Mouse (Mus musculus) erythroblast, embryonic 14.5 days (primary cell): ENCODE data around the gene Rtcb. TPM values are rescaled to one million over a fixed set of nuclear protein-coding genes. Genes with fewer than 3 reads are reported as not detected.

Source experiments
- H3K27me3 ChIP-seq: 2 replicates; pipeline ENCODE4 v1.6.1; 2012; ENCODE audit warnings: inconsistent platforms; ENCODE audit not compliant: control insufficient read depth
- H3K36me3 ChIP-seq: 2 replicates; pipeline ENCODE4 v1.6.1; 2012; ENCODE audit warnings: mild to moderate bottlenecking, inconsistent platforms; ENCODE audit not compliant: control insufficient read depth
- H3K4me1 ChIP-seq: 2 replicates; pipeline ENCODE4 v1.6.1; 2012; ENCODE audit warnings: inconsistent platforms; ENCODE audit not compliant: control insufficient read depth
- H3K4me3 ChIP-seq: replicated peaks from 2 replicates; pipeline ENCODE3; 2012; ENCODE audit warnings: moderate library complexity, mild to moderate bottlenecking, inconsistent platforms
- H3K9me3 ChIP-seq: 2 replicates; pipeline ENCODE4 v1.6.1; 2012; ENCODE audit warnings: low read length, inconsistent platforms, mixed read lengths; ENCODE audit not compliant: control insufficient read depth
- GATA1 ChIP-seq: IDR thresholded peaks from 2 replicates; pipeline ENCODE4 v1.6.1; 2012; ENCODE audit warnings: low read length, inconsistent platforms, mixed read lengths
- TAL1 ChIP-seq: IDR thresholded peaks from 3 replicates; pipeline ENCODE4 v1.6.1; 2012; ENCODE audit warnings: low read length, inconsistent platforms, mixed read lengths
- polyA plus RNA-seq: library from polyadenylated mRNA; stranded (reverse); fragments of >175 nt; gene quantifications from 2 replicates; pipeline ENCODE4 v1.2.3, GENCODE M21; 2012

Rtcb gene
- polyA plus RNA-seq, 1 experiment, result 2.2 TPM

DNA sequence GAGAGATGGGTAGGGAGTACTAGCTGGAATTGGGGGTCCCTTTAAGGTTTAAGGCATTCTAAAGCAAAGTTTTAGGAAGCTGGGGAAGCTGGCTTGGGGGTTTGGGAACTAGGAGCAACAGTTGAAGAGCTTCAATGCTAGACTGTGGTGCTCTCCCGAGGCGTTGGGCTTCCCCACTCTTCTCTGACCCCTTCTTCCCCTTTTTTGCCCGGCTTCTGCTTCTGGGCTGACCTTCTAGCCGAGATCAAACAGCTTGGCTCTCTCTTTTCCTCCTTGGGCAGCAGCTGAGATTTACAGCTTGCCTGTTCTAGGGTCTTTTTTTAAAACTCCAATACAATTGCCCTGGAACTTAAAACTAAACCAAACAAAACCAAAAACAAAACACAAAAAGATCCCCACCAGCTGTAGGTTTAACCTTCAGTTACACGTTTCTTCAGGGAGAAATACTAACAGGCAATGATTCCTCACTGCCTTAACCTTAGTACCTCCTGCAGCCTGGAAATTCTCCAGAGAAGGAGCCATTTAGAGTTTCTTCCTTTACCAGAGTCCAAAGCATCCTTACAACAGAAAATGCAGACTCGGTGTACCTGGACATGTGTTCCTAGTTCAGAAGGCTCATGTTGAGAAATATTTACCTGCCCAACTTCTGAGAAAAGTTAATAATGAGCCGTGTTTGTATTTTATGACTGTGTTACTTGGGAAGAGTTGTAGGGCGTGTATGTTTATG, 12.4 kb upstream of the Rtcb start:
- Histone ChIP-seq H3K4me3 (no peak overlapping the region), H3K9me3 (no peaks in the 10 kb centered on the region), H3K27me3 (no peaks in the 10 kb centered on the region), H3K36me3 (no peaks in the 10 kb centered on the region), H3K4me1 (no peaks in the 10 kb centered on the region)
- no peak for TF ChIP-seq TAL1
- TF ChIP-seq GATA1, result no peak

DNA sequence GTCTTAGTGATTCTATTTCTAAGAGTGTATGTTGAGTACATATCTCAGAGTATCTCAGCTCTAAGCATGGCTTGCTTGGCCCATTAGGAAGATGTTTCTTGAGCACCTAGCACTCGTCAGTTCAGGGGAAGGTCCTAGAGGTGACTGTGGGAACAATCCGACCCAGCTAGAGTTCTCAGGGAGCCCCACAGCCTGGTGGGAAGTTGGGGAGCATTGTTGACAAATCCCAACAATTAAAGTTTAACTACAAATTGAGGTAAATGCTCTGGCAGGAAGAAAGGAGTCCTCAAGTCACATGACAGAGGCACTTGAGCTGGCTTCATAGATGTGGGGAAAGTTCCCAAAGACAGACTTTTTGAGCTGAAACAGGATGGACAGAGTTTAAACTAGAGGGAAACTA, 11.1 kb upstream of the Rtcb start:
- H3K4me1 ChIP-seq, result no peaks in the 10 kb centered on the region
- no peaks in the 10 kb centered on the region for H3K9me3 ChIP-seq
- no peaks in the 10 kb centered on the region for H3K36me3 ChIP-seq

DNA sequence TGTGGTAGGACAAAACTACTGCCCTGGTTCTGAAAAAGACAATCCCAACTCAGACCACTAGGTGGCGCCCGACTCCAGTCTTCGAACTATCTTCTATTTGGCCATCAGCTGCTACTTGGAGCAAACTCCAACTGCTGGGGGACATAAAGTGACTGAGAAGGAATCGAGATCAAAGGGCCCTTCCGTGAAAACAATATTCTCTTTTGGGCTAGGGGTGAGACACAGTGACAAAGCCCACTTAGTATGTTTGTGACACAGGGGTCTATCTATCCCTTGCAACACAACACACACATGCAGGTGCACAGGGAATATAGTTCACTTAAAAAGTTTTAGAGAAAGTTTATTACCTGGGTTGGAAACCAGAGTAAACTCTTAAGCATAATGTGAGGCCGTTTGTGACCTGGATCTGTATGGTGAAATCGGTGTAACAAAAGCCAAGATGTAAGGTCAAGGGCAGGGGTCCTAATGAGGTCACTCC, 10.6 kb upstream of the Rtcb start:
- Histone ChIP-seq H3K4me3 (no peak overlapping the region), H3K36me3 (no peaks in the 10 kb centered on the region), H3K9me3 (no peaks in the 10 kb centered on the region), H3K27me3 (no peaks in the 10 kb centered on the region), H3K4me1 (no peaks in the 10 kb centered on the region)
- TF ChIP-seq GATA1, result no peak
- no peak for TF ChIP-seq TAL1

More for the DNA sequence above, 11.1 kb upstream of the Rtcb start:
- no peaks in the 10 kb centered on the region for H3K27me3 ChIP-seq
- TF ChIP-seq GATA1 (no peak), TAL1 (no peak)
- no peak overlapping the region for H3K4me3 ChIP-seq

DNA sequence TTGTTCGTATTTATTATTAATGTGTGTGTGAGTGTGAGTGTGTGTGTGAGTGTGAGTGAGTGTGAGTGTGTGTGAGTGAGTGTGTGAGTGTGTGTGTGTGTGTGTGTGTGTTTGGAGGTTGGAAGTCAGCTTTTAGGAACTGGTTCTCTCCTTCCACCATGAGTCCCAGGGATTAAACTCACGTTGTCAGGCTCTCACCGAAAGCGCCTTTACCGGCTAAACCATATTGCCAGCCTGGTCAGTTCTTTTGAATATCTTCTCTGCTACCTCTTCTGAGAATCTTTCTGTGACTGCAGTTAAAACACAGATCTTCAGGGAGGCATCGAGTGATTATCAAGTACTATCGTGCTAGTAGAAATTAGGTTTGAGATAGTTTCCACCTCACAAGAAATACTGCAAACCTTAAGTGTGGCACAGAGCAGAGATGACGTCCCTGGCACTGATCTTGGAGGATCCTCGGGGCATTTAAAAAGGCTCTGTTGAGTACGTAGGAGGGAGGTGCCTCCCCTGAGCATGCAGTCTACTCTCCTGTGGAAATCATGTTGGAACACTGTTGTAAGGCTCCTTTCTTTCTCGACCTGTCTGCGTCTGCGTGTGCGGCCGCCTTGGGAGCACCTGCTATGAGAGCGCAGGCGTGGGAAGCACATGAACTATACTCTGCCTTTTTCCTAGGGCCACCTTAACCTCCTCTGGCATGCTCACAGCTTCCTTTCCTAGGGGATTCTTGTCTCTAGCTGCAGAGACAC, 10.0 kb upstream of the Rtcb start:
- Histone ChIP-seq H3K4me1 (no peaks in the 10 kb centered on the region), H3K36me3 (no peaks in the 10 kb centered on the region), H3K9me3 (no peaks in the 10 kb centered on the region), H3K4me3 (no peak overlapping the region), H3K27me3 (no peaks in the 10 kb centered on the region)
- TF ChIP-seq TAL1, result no peak
- no peak for TF ChIP-seq GATA1

DNA sequence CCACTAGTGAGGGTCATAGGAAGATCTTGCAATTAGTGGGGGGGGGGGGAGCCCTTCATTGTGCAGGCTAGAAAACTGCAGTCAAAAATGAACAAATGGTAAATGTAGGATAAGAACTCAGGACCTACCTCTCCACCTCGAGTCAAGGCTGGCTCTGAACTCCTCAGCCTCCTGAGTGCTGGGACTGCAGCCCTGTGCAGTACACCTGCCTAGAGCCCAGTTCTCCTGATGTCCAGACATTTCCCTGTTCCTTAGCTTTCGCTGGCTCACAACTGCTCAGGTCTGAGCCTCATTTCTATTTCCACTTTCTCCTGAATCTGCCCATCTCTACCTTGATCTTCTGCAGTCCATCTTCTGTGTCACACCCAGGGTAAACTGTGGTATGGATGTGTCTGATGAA, 8.9 kb upstream of the Rtcb start:
- Histone ChIP-seq H3K36me3 (no peaks in the 10 kb centered on the region), H3K4me1 (no peaks in the 10 kb centered on the region), H3K4me3 (no peak overlapping the region), H3K9me3 (no peaks in the 10 kb centered on the region), H3K27me3 (no peaks in the 10 kb centered on the region)
- no peak for TF ChIP-seq TAL1
- TF ChIP-seq GATA1, result no peak

DNA sequence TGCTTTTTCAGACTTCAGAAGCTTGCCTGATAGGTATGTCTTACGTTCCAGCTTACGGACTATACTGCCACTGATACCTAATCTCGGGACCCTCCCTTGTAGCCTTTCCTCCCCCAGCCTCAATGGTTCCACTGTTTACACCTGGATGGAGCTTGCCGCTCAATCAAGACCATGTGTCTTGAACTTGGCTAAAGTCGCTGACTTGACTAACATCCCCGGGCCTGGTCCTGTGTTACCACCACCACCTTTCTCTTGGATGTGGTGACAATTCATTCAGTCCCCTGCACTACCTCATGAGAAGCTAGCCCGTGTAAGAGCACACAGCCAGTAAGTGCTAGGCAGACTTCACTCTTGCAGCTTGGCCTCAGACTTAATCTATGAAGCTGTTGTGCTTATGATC, 6.7 kb upstream of the Rtcb start:
- Histone ChIP-seq H3K27me3 (peaks cover 8% of the 10 kb centered on the region; the same call in 1 of the 2 replicates), H3K9me3 (no peaks in the 10 kb centered on the region), H3K4me3 (no peak overlapping the region), H3K36me3 (no peaks in the 10 kb centered on the region), H3K4me1 (no peaks in the 10 kb centered on the region)
- TF ChIP-seq GATA1 (no peak), TAL1 (no peak)

DNA sequence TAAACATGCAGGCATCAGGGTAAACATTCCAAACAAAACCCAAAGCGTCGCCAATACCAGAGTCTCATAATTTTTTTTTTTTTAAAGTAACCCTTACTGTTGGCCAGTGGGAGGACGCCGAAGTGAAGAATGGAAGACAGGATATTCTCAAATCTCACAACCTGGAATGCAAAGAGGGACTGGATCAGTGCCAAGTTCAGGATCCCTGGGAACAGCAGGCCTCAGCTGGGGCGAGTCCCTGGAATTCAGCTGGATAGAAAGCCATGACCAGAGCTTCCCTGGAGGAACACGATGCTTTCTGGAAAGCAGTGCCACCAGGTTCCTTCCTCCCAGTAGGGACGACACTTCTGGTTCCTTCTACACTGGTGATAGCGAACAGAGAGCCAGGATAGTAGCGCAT, 5.3 kb upstream of the Rtcb start:
- TF ChIP-seq GATA1 (no peak), TAL1 (no peak)
- H3K4me1 ChIP-seq, result peaks cover 3% of the 10 kb centered on the region
- no peaks in the 10 kb centered on the region for H3K9me3 ChIP-seq
- no peaks in the 10 kb centered on the region for H3K36me3 ChIP-seq
- H3K27me3 ChIP-seq, result peaks cover 11% of the 10 kb centered on the region
- H3K4me3 ChIP-seq, result no peak overlapping the region

DNA sequence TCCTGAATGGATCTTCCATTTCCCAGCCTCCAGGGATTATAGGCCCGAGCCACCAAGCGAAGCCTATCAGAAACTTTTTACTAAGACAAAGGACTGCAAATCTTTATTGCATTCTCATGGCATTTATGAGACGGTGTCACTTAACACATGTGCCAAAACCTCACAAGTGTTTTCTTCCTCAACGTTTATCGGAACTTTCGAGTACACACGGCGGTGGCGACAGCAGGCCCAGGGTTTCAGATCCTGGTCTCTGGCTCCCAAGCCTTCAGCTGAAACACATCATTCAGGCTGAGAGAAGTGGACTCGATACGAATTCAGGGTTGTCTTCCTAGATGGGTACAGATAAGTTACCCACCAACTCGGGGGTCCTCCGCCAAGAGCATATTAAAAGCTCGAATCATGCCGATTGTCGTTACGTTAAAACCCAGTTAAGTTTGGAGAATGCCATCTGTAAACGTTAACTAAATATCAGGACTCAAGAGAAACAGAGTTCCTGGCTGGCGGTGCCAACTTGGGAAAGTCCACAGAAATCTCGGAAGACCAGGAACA, 678 bp downstream of the Rtcb start:
- Histone ChIP-seq H3K9me3 (no peaks in the 10 kb centered on the region), H3K36me3 (peaks cover 38% of the 10 kb centered on the region), H3K27me3 (peaks cover 11% of the 10 kb centered on the region), H3K4me3 (peak overlapping the region; percentile 88), H3K4me1 (peaks cover 15% of the 10 kb centered on the region)
- TF ChIP-seq TAL1 (no peak), GATA1 (no peak)

GRCm38 (mm10) chr10:85954429-85954828, 3.2 kb downstream of the Rtcb start:
- TF ChIP-seq GATA1 (no peak), TAL1 (no peak)
- peaks cover 15% of the 10 kb centered on the region for H3K4me1 ChIP-seq
- peaks cover 61% of the 10 kb centered on the region for H3K36me3 ChIP-seq
- no peaks in the 10 kb centered on the region for H3K9me3 ChIP-seq
- no peak overlapping the region for H3K4me3 ChIP-seq
- peaks cover 3% of the 10 kb centered on the region; the same call in 1 of the 2 replicates for H3K27me3 ChIP-seq
